10 mouse cellular contexts compared by ENCODE assay signal in the genomic region with DNA sequence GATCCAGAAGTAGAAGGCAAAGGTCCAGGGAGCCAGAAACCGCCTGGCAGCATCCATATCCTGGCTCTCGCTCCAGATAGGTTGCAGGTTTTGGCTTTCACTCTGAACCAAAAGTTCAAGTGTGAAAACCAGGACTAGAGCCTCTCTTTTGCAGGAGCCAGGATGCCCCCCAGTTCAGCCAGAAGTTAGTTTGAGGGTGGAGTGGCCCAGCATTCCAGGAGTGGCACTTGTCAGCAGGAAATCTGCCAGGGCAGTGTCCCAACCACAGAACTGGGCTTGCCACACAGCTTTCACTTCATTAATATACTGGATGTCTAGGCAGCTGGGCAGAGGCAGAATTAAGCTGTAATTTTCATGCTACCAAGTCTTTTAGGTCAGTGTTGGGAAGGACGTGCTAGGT.
DNase-seq lines count a peak whose midpoint lies in the region; ATAC-seq lines count a peak whose summit lies in the region.
"Had no signal": no experiment of that assay in that cellular context is flagged by ENCODE, and none has a peak within 500 bp of the region (broad histone marks: within the 10 kb centered on the region; RNA-seq: fewer than 3 reads in every experiment).

No protein-coding gene starts in this region.

- no peak overlapping the region for H3K4me2 ChIP-seq in kidney, embryonic 15.5 days
- H3K4me2 ChIP-seq in forebrain, embryonic 14.5 days (ENCODE audit: low read length) = no peak overlapping the region
- H3K4me2 ChIP-seq in midbrain, embryonic 15.5 days = no peak overlapping the region

- no peak overlapping the region for H3K9ac ChIP-seq in kidney, embryonic 15.5 days
- no peak overlapping the region for H3K9ac ChIP-seq in forebrain, embryonic 14.5 days (ENCODE audit: low read length)
- no peak overlapping the region for H3K9ac ChIP-seq in midbrain, embryonic 15.5 days

- no peak overlapping the region for H3K27ac ChIP-seq in kidney, embryonic 15.5 days
- no peak overlapping the region for H3K27ac ChIP-seq in forebrain, embryonic 14.5 days (ENCODE audit: low read depth, low read length)
- H3K27ac ChIP-seq in midbrain, embryonic 15.5 days = no peak overlapping the region

- H3K9me3 ChIP-seq in kidney, embryonic 15.5 days (replicated peaks) = no peaks in the 10 kb centered on the region
- H3K9me3 ChIP-seq in forebrain, embryonic 14.5 days (replicated peaks; ENCODE audit: control insufficient read depth, low read length) = no peaks in the 10 kb centered on the region
- H3K9me3 ChIP-seq in midbrain, embryonic 15.5 days = no peaks in the 10 kb centered on the region

- no peak for ATAC-seq in kidney, embryonic 15.5 days (replicated peaks; ENCODE audit: low FRiP score)
- ATAC-seq in forebrain, embryonic 14.5 days = no peak
- no peak for ATAC-seq in midbrain, embryonic 15.5 days (replicated peaks)

- H3K36me3 ChIP-seq in kidney, embryonic 15.5 days = no peaks in the 10 kb centered on the region
- no peaks in the 10 kb centered on the region for H3K36me3 ChIP-seq in forebrain, embryonic 14.5 days (ENCODE audit: control insufficient read depth, insufficient read depth, low read length)
- H3K36me3 ChIP-seq in midbrain, embryonic 15.5 days (replicated peaks) = no peaks in the 10 kb centered on the region

- DNase-seq in kidney, adult 8-10 months = peak; percentile 12 to 24
- peak; percentile 52 for DNase-seq in adrenal gland, postnatal 25 days
- peak; percentile 43 to 53 for DNase-seq in heart, adult 9 months (ENCODE audit: low spot score in 2 of 2)
- peak; percentile 88 for DNase-seq in lung, postnatal 25 days (ENCODE audit: low spot score)
- no peak for DNase-seq in cerebellum, adult 9-11 months
- DNase-seq in forebrain, embryonic 14.5 days (ENCODE audit: low spot score) = no peak
- DNase-seq: cerebellum, postnatal 25 days; thymus, postnatal 14 days had no signal

- no peaks in the 10 kb centered on the region for H3K27me3 ChIP-seq in kidney, embryonic 15.5 days
- no peaks in the 10 kb centered on the region for H3K27me3 ChIP-seq in forebrain, embryonic 14.5 days (replicated peaks; ENCODE audit: control insufficient read depth, insufficient read depth, low read length)
- H3K27me3 ChIP-seq in midbrain, embryonic 15.5 days (replicated peaks) = no peaks in the 10 kb centered on the region

- H3K4me1 ChIP-seq in kidney, embryonic 15.5 days = no peaks in the 10 kb centered on the region
- no peaks in the 10 kb centered on the region for H3K4me1 ChIP-seq in forebrain, embryonic 14.5 days (ENCODE audit: control insufficient read depth, insufficient read depth, low read length)
- no peaks in the 10 kb centered on the region for H3K4me1 ChIP-seq in midbrain, embryonic 15.5 days

- 89% methylated on average over 3 of the region's 3 CpGs for whole genome bisulfite sequencing in kidney, embryonic 15.5 days
- WGBS in forebrain, embryonic 14.5 days = 92% methylated on average over 3 of the region's 3 CpGs
- 92% methylated on average over 3 of the region's 3 CpGs for WGBS in midbrain, embryonic 15.5 days

- no peak overlapping the region for H3K4me3 ChIP-seq in kidney, embryonic 15.5 days (replicated peaks)
- no peak overlapping the region for H3K4me3 ChIP-seq in forebrain, embryonic 14.5 days (ENCODE audit: low read depth, low read length)
- no peak overlapping the region for H3K4me3 ChIP-seq in midbrain, embryonic 15.5 days

Comparison
In these comparisons a context has a peak if more than half of its experiments do, and no peak if none do; other contexts are left out.
1. DNase-seq: peak in kidney, adult 8-10 months (2 of 2), adrenal gland, postnatal 25 days (single experiment), heart, adult 9 months (2 of 2) and lung, postnatal 25 days (single experiment); none in cerebellum, adult 9-11 months (single experiment) and forebrain, embryonic 14.5 days (single experiment).